ENCODE assay signal across 23 mouse cellular contexts in genomic region chr5:112735040-112735439, GRCm38 (mm10).
"Had no signal": no experiment of that assay in that cellular context is flagged by ENCODE, and none has a peak within 500 bp of the region (broad histone marks: within the 10 kb centered on the region; RNA-seq: fewer than 3 reads in every experiment).

No protein-coding gene starts in this region.

- ATAC-seq: liver, embryonic 12.5 days had no signal

- H3K9me3 ChIP-seq: kidney, embryonic 15.5 days; limb, embryonic 10.5 days; limb, embryonic 13.5 days; liver, embryonic 12.5 days; liver, embryonic 15.5 days; lung, embryonic 15.5 days; neural tube, embryonic 12.5 days; neural tube, embryonic 15.5 days; stomach, embryonic 15.5 days had no signal

- H3K4me2 ChIP-seq: kidney, embryonic 15.5 days; limb, embryonic 13.5 days; liver, embryonic 12.5 days; liver, embryonic 15.5 days; lung, embryonic 15.5 days; midbrain, embryonic 11.5 days; neural tube, embryonic 12.5 days; neural tube, embryonic 15.5 days; stomach, embryonic 15.5 days had no signal

- H3K4me1 ChIP-seq: kidney, embryonic 15.5 days; liver, embryonic 12.5 days; liver, embryonic 15.5 days; lung, embryonic 15.5 days; neural tube, embryonic 12.5 days; stomach, embryonic 15.5 days had no signal

- H3K36me3 ChIP-seq: kidney, embryonic 15.5 days; limb, embryonic 10.5 days; limb, embryonic 13.5 days; liver, embryonic 12.5 days; liver, embryonic 15.5 days; lung, embryonic 15.5 days; neural tube, embryonic 12.5 days; neural tube, embryonic 15.5 days; stomach, embryonic 15.5 days had no signal

- H3K27me3 ChIP-seq: kidney, embryonic 15.5 days; limb, embryonic 13.5 days; liver, embryonic 12.5 days; liver, embryonic 15.5 days; lung, embryonic 15.5 days; neural tube, embryonic 12.5 days; neural tube, embryonic 15.5 days; stomach, embryonic 15.5 days had no signal

- H3K27ac ChIP-seq: kidney, embryonic 15.5 days; limb, embryonic 10.5 days; limb, embryonic 13.5 days; liver, embryonic 12.5 days; liver, embryonic 15.5 days; lung, embryonic 15.5 days; neural tube, embryonic 12.5 days; neural tube, embryonic 15.5 days; stomach, embryonic 15.5 days had no signal

- DNase-seq: kidney, adult 8-10 months; kidney, postnatal 10 days; kidney, postnatal 36 days; layer of hippocampus, postnatal 36 days; liver; lung, adult 18-20 months; lung, postnatal 14 days; lung, postnatal 4 days; right cerebral cortex, adult 18-20 months; right cerebral cortex, postnatal 14 days; right cerebral cortex, postnatal 4 days; spleen, adult 18-20 months; thymus, postnatal 36 days had no signal

- H3K9ac ChIP-seq: kidney, embryonic 15.5 days; limb, embryonic 13.5 days; liver, embryonic 12.5 days; liver, embryonic 15.5 days; lung, embryonic 15.5 days; neural tube, embryonic 12.5 days; neural tube, embryonic 15.5 days; stomach, embryonic 15.5 days had no signal

- H3K4me3 ChIP-seq: kidney, embryonic 15.5 days; limb, embryonic 10.5 days; limb, embryonic 13.5 days; liver, embryonic 12.5 days; liver, embryonic 15.5 days; lung, embryonic 15.5 days; neural tube, embryonic 12.5 days; neural tube, embryonic 15.5 days; stomach, embryonic 15.5 days had no signal
